Mouse (Mus musculus): Measurements from ENCODE around the gene Hnrnpc.

- no peak for TF ChIP-seq CTCF (conservative IDR thresholded peaks at IDR 0.05; ENCODE audit: insufficient read depth, insufficient read length, low read depth, low read length)
- TF ChIP-seq POLR2A (IDR thresholded peaks at IDR 0.05; ENCODE audit: low read depth, low read length) = no peak
Measured at GRCm38 (mm10) chr14:52120169-52120568, 16.3 kb upstream of the Hnrnpc start.
